Mouse (Mus musculus): ENCODE results near the gene Gm47791. TPM values are rescaled to one million over a fixed set of nuclear protein-coding genes. Genes with fewer than 3 reads are reported as not detected.
A peak's percentile ranks its signal among the peaks of the same experiment; 100 is the strongest.

The Gm47791 gene
- polyA plus RNA-seq (2012; rRNA removed): not detected in 2 replicates

DNA sequence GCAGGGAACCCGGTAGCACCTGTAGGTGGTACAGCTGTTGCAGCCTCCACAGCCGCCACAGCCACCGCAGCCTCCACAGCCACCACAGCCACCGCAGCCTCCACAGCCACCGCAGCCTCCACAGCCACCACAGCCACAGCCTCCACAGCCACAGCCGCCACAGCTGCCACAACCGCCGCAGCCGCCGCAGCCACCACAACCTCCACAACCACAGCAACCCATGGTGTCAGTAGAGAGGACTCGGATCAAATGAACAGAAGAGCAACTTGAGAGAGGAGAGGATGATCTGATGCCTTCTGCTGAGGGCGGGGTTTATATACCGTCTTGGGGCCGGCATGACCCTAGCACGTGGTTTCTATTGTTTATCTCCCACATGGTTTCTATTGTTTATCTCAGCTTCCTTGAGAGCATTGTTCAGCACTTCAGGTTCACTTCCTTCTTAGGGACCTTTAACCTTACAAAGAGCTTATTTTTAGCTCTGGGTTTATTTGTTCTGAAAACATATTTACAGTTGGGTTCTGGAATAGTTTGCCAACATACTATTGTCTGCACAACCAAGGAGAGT lies at the start of gene Gm47791:
Gm47791 (minus strand) TSS at position 222 of the 565 bp plus-strand sequence.
- no peak for DNase-seq (ENCODE audit: low read depth)
- TF ChIP-seq POLR2A (IDR thresholded peaks at IDR 0.05; ENCODE audit: borderline replicate concordance, extremely low read depth, insufficient read depth, insufficient read length, poor library complexity, severe bottlenecking) (no peak), CTCF (IDR thresholded peaks at IDR 0.05; ENCODE audit: borderline replicate concordance, extremely low read depth, insufficient read depth, insufficient read length) (no peak)

DNA sequence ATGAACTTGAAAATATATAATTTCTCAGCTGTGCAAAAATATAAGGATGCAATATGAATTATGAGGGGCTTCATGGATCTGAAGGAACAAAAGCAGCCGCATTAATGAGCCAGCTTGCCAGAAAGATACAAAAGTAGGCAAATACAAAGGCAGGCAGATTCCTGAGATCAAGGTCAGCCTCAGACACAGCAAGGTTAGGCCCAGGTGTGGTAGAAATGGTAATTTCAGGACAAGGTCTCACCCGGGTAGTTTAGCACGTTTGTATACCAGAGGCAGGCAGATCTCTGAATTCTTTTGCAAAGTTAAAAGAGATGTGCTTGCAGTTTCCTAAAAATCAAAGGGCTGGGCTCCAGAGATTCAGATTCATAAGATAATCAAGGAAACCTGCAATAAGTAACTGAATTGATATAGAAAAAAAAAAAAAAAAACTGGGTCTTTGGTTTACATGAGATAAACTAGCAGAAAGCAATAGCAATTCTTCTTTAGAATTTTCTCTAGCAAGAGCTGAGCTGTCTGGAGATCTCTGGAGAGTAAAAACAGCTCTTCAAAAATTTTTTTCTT lies 49.7 kb upstream of the Gm47791 start:
- no peak for DNase-seq (ENCODE audit: low read depth)
- no peak for TF ChIP-seq POLR2A (IDR thresholded peaks at IDR 0.05; ENCODE audit: borderline replicate concordance, extremely low read depth, insufficient read depth, insufficient read length, poor library complexity, severe bottlenecking)
- no peak for TF ChIP-seq CTCF (IDR thresholded peaks at IDR 0.05; ENCODE audit: borderline replicate concordance, extremely low read depth, insufficient read depth, insufficient read length)

DNA sequence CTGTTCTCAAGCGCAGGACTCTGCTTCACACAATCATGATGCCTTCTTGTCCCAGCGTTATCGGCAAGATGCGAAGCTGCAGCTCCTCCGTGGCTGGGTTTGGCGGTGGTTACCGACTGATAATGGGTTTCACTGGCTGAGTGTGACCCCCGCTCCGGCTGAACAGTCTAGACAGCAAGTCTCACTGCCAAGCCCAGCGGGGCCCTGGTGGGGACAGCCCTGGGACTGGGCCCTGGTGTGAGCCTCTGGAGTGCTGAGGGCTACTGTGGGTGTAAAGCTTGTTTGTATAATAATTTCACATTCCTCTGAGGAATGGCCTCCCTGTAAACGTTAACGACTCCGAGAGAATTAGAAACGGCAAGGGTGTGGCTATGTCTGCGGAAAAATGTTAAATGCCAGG lies 49.1 kb upstream of the Gm47791 start:
- DNase-seq (ENCODE audit: low read depth): no peak
- no peak for TF ChIP-seq CTCF (IDR thresholded peaks at IDR 0.05; ENCODE audit: borderline replicate concordance, extremely low read depth, insufficient read depth, insufficient read length)
- no peak for TF ChIP-seq POLR2A (IDR thresholded peaks at IDR 0.05; ENCODE audit: borderline replicate concordance, extremely low read depth, insufficient read depth, insufficient read length, poor library complexity, severe bottlenecking)

DNA sequence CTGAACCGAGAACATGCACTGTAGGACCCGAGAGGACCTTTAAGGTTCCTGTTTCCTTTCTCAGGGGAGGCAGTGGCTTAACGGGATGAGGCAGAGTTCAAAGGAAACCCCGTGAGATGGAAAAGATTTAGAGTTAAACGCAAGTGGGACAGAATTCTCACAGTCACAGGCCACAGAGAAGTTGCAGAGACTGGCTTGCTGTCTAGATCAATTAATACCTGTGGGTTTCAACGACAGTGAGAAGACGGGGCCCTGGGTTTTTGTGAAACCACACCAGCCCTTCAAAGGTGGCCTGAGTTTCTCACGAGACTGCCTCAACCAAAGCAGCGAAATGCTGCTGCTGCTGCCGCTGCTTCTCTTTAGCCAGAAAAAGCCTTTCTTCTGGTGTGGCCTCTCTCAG lies 48.3 kb upstream of the Gm47791 start:
- TF ChIP-seq CTCF (IDR thresholded peaks at IDR 0.05; ENCODE audit: borderline replicate concordance, extremely low read depth, insufficient read depth, insufficient read length) (no peak), POLR2A (IDR thresholded peaks at IDR 0.05; ENCODE audit: borderline replicate concordance, extremely low read depth, insufficient read depth, insufficient read length, poor library complexity, severe bottlenecking) (no peak)
- no peak for DNase-seq (ENCODE audit: low read depth)

DNA sequence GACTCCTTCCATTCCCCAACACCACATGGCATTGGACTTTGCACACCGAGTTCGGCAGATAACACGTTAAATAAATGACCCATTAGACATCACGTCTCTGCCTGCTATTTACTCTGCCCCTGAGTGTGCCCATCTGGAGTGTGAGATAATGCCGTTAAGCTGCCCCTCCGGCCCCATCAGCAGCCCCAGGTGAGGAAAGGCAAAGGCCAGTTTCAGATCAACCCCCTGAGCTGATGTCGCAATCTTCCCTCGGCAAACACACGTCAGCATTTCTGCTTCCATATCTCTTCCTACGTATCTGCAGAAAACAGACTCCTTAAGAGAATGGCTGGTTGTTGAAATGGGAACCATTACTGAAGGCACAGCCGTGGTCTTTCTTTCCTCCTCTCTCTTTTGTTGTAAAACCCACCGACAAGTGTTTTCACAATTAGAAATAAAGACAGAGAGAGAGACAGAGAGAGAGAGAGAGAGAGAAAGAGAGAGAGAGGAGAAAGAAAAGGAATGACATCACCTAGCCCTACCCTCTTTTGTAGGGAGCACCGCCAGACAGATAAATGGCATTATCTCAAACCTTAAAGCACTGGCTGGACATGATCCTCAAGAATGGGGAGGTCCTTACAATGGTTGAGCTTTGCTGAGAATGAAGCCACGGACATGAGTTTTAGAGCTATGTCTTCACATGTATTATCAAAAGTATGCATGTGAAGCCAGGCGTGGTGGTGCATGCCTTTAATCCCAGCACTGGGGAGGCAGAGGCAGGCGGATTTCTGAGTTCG lies 45.1 kb upstream of the Gm47791 start:
- no peak for DNase-seq (ENCODE audit: low read depth)
- no peak for TF ChIP-seq CTCF (IDR thresholded peaks at IDR 0.05; ENCODE audit: borderline replicate concordance, extremely low read depth, insufficient read depth, insufficient read length)
- TF ChIP-seq POLR2A (IDR thresholded peaks at IDR 0.05; ENCODE audit: borderline replicate concordance, extremely low read depth, insufficient read depth, insufficient read length, poor library complexity, severe bottlenecking): no peak

DNA sequence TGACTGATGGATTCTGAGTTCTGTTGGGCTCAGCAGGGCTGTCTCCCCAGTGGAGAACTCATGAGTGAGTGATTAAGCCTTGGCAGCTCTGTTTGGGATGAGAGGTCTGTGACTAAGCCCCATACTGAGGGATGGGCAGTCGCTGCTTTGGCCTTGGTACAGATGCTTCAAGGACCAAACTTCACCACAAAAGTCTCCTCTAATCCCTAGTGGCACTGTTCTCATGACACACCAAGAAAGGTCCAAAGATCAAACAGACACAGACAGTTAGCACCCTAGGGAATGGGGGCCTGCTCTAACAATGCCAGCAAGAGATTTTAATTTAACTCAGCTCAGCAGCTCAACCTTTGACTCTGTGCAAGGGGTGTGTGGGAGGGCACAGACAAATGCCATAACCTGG lies 40.7 kb upstream of the Gm47791 start:
- TF ChIP-seq POLR2A (IDR thresholded peaks at IDR 0.05; ENCODE audit: borderline replicate concordance, extremely low read depth, insufficient read depth, insufficient read length, poor library complexity, severe bottlenecking): no peak
- TF ChIP-seq CTCF (IDR thresholded peaks at IDR 0.05; ENCODE audit: borderline replicate concordance, extremely low read depth, insufficient read depth, insufficient read length): no peak
- no peak for DNase-seq (ENCODE audit: low read depth)

DNA sequence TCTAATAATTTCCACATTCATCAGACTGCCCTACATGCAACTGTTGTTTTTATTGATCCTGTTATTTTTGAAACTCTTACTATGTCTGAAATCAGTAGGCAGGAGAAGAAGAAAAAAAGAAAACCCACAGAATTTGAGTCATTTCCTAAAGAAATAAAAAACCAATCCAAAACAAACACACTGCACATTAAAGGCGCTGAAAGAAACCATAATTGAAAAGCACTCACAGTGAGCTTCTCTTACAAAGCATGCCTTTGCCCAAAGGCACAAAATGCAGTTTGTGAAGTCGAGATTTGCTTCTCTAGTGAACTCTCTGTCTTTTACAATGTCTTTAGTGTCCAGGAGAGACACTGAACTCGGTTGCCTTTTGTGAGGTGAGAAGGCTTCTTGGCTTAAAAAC lies 37.5 kb upstream of the Gm47791 start:
- TF ChIP-seq POLR2A (IDR thresholded peaks at IDR 0.05; ENCODE audit: borderline replicate concordance, extremely low read depth, insufficient read depth, insufficient read length, poor library complexity, severe bottlenecking) (no peak), CTCF (IDR thresholded peaks at IDR 0.05; ENCODE audit: borderline replicate concordance, extremely low read depth, insufficient read depth, insufficient read length) (no peak)
- DNase-seq (ENCODE audit: low read depth): no peak

DNA sequence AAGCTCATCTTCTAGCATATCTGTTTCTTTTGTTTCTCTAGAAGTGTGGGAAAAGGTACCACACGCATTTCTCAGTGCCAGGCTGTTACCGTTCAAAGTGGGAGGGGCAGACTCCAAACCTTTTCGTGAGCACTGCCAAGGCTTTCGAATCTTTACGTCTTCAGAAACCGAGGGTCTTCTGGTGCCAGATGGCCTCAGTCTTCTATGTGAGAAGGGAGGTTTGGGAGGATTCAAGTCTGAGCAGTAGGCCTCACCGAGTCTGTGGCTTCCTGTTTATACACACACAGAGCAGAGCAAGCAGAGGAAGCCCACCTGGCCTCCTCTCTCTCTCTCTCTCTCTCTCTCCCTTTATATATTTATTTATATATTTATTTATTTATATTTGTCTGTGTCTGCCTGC lies 36.2 kb upstream of the Gm47791 start:
- DNase-seq (ENCODE audit: low read depth): no peak
- TF ChIP-seq POLR2A (IDR thresholded peaks at IDR 0.05; ENCODE audit: borderline replicate concordance, extremely low read depth, insufficient read depth, insufficient read length, poor library complexity, severe bottlenecking): no peak
- TF ChIP-seq CTCF (IDR thresholded peaks at IDR 0.05; ENCODE audit: borderline replicate concordance, extremely low read depth, insufficient read depth, insufficient read length): no peak

DNA sequence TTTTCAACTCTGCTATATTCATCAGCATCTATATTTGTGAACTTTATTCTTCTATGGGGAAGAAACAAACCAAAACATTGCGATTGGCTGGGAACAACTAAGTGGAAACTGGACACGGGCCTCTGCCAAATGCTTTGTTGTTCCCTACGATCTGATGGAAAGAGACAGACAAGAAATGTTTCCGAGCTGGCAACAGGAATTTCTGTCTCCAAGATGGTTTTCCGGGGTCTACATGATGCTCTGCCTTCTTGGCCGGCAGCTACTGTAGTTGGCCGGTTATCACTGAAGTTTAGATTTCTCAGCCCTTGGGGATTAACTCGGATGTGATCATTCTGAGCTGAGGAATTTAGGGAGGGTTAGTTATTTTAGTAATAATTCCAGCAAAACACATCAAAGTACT lies 35.3 kb upstream of the Gm47791 start:
- DNase-seq (ENCODE audit: low read depth): no peak
- TF ChIP-seq CTCF (IDR thresholded peaks at IDR 0.05; ENCODE audit: borderline replicate concordance, extremely low read depth, insufficient read depth, insufficient read length) (no peak), POLR2A (IDR thresholded peaks at IDR 0.05; ENCODE audit: borderline replicate concordance, extremely low read depth, insufficient read depth, insufficient read length, poor library complexity, severe bottlenecking) (no peak)

DNA sequence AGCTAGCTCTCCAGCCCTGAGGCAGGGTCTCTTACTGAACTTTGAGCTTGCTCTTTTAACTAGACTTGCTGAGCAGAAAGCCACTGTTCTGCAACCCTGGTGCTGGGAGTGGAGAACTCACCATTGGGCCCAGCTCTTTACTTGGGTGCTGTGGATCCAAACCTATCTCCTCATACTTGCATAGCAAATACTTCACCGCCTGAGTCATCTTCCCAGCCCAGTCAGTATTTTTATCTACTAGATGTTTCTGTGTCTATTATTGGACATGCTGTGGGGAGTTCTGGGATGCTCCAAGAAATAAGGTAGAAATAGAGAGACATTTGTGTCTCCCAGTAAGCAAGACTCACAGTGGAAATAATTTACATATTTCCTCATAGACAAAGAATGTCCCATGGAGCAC lies 33.0 kb upstream of the Gm47791 start:
- no peak for DNase-seq (ENCODE audit: low read depth)
- TF ChIP-seq CTCF (IDR thresholded peaks at IDR 0.05; ENCODE audit: borderline replicate concordance, extremely low read depth, insufficient read depth, insufficient read length) (no peak), POLR2A (IDR thresholded peaks at IDR 0.05; ENCODE audit: borderline replicate concordance, extremely low read depth, insufficient read depth, insufficient read length, poor library complexity, severe bottlenecking) (no peak)

DNA sequence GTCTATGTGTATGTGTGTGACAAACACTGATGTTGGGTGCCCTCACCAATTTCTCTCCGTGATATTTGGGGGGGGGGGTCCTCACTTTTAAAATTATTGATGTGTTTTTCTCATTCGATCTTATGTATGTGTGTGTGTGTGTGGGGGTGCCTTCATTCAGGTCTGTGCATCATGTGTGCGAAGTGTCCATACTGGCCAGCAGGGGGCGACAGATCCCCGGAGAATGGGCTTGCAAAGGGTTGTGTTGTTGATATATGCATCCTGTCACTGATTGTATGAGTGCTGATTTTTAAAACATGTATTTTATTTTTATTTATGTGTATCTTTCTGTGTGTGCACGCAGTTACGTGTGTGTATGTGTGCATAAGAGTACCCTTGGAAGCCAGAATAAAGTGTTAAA lies 32.6 kb upstream of the Gm47791 start:
- DNase-seq (ENCODE audit: low read depth): no peak
- TF ChIP-seq CTCF (IDR thresholded peaks at IDR 0.05; ENCODE audit: borderline replicate concordance, extremely low read depth, insufficient read depth, insufficient read length) (peak; percentile 58; the same call in 1 of the 2 replicates), POLR2A (IDR thresholded peaks at IDR 0.05; ENCODE audit: borderline replicate concordance, extremely low read depth, insufficient read depth, insufficient read length, poor library complexity, severe bottlenecking) (no peak)

Data from brain, embryonic 14.5 days (tissue).